Mouse (Mus musculus) hindbrain, embryonic 11.5 days (tissue): ENCODE data around the gene A730049H05Rik. TPM values are rescaled to one million over a fixed set of nuclear protein-coding genes. Genes with fewer than 3 reads are reported as not detected.

Experiments
- ATAC-seq: fragments of 200-750 bp; cut with Nextera tagmentation; 2 replicates; pipeline ENCODE4 v1.8.0; 2017; ENCODE audit warnings: mild to moderate bottlenecking, moderate TSS enrichment, moderate library complexity; ENCODE audit not compliant: low FRiP score
- DNase-seq: peaks from one replicate; pipeline ENCODE4 v3.0.0-alpha.2; 2015; ENCODE audit warnings: low spot score
- H3K27ac ChIP-seq: fragments of 300-500 bp; sonication (generic); 2 replicates; pipeline ENCODE4 v1.5.1; 2014; ENCODE audit warnings: mild to moderate bottlenecking, low read depth, low read length
- H3K27me3 ChIP-seq: fragments of 300-500 bp; sonication (generic); 2 replicates; pipeline ENCODE4 v1.6.1; 2014; ENCODE audit warnings: mild to moderate bottlenecking, low read length, moderate library complexity, mixed read lengths; ENCODE audit not compliant: control insufficient read depth, insufficient read depth
- H3K36me3 ChIP-seq: fragments of 300-500 bp; sonication (generic); 2 replicates; pipeline ENCODE4 v1.6.1; 2014; ENCODE audit warnings: mild to moderate bottlenecking, low read length, moderate library complexity, mixed read lengths; ENCODE audit not compliant: control insufficient read depth, insufficient read depth
- H3K4me1 ChIP-seq: fragments of 300-500 bp; sonication (generic); replicated peaks from 2 replicates; pipeline ENCODE4 v1.6.1; 2014; ENCODE audit warnings: low read length, mixed read lengths; ENCODE audit not compliant: control insufficient read depth, insufficient read depth
- H3K4me2 ChIP-seq: fragments of 300-500 bp; sonication (generic); replicated peaks from 2 replicates; pipeline ENCODE4 v1.6.1; 2014; ENCODE audit warnings: mild to moderate bottlenecking, low read depth, low read length
- H3K4me3 ChIP-seq: fragments of 300-500 bp; sonication (generic); 2 replicates; pipeline ENCODE4 v1.5.1; 2014; ENCODE audit warnings: low read depth, low read length
- H3K9ac ChIP-seq: fragments of 300-500 bp; sonication (generic); 2 replicates; pipeline ENCODE4 v1.6.1; 2014; ENCODE audit warnings: low read depth, low read length
- H3K9me3 ChIP-seq: fragments of 300-500 bp; sonication (generic); 2 replicates; pipeline ENCODE4 v1.6.1; 2016; ENCODE audit warnings: low read length; ENCODE audit not compliant: control insufficient read depth
- WGBS: fragments of 180-500 bp; shearing (Covaris S2); extraction: QIAGEN DNeasy Blood & Tissue Kit; methylation state at CpG from one replicate; pipeline ENCODE4 v1.1.7; 2014; 5-methylcytosine and 5-hydroxymethylcytosine counted together
- polyA plus RNA-seq: library from polyadenylated mRNA; unstranded; fragments of >200 nt; fragmentation: Nextera tagmentation; extraction: Ambion mirVana; gene quantifications from 2 replicates; pipeline ENCODE4 v1.2.1, GENCODE M21; 2014

The A730049H05Rik gene
- polyA plus RNA-seq, 1 experiment from 2014 or later, result 0.25 TPM

GRCm38 (mm10) chr6:92862599-92862998 is 46.3 kb downstream of the A730049H05Rik start:
- ATAC-seq, result no peak
- no peaks in the 10 kb centered on the region for H3K4me1 ChIP-seq
- no peak overlapping the region for H3K9ac ChIP-seq
- no peaks in the 10 kb centered on the region for H3K9me3 ChIP-seq
- no peak overlapping the region for H3K4me3 ChIP-seq
- no peaks in the 10 kb centered on the region for H3K36me3 ChIP-seq
- no peak for DNase-seq
- H3K27ac ChIP-seq, result no peak overlapping the region
- no peak overlapping the region for H3K4me2 ChIP-seq
- H3K27me3 ChIP-seq, result no peaks in the 10 kb centered on the region
- 83% methylated on average over 9 of the region's 9 CpGs for WGBS

GRCm38 (mm10) chr6:92869089-92869581 is 52.9 kb downstream of the A730049H05Rik start, which contains the start of gene Gm15737:
Gm15737 (plus strand) TSS chr6:92869357.
- no peaks in the 10 kb centered on the region for H3K27me3 ChIP-seq
- DNase-seq (no peak), ATAC-seq (no peak)
- H3K4me3 ChIP-seq, result no peak within 1 kb of the TSS
- no peak within 1 kb of the TSS for H3K27ac ChIP-seq
- no peaks in the 10 kb centered on the region for H3K36me3 ChIP-seq
- H3K9me3 ChIP-seq, result no peaks in the 10 kb centered on the region
- 60% methylated on average over 4 of the region's 4 CpGs for WGBS
- no peak within 1 kb of the TSS for H3K9ac ChIP-seq
- no peaks in the 10 kb centered on the region for H3K4me1 ChIP-seq
- no peak within 1 kb of the TSS for H3K4me2 ChIP-seq

GRCm38 (mm10) chr6:92869582-92870219 is 53.4 kb downstream of the A730049H05Rik start:
- ATAC-seq, result peak; percentile 22; the same call in 1 of the 2 replicates
- Histone ChIP-seq H3K27ac (no peak overlapping the region), H3K36me3 (no peaks in the 10 kb centered on the region), H3K4me1 (no peaks in the 10 kb centered on the region), H3K4me2 (no peak overlapping the region), H3K27me3 (no peaks in the 10 kb centered on the region), H3K9me3 (no peaks in the 10 kb centered on the region), H3K4me3 (no peak overlapping the region), H3K9ac (no peak overlapping the region)
- 52% methylated on average over 16 of the region's 16 CpGs for WGBS
- DNase-seq, result peak; percentile 37

GRCm38 (mm10) chr6:92871813-92872212 is 55.5 kb downstream of the A730049H05Rik start:
- Histone ChIP-seq H3K4me2 (no peak overlapping the region), H3K4me3 (no peak overlapping the region), H3K9ac (no peak overlapping the region), H3K27ac (no peak overlapping the region), H3K36me3 (no peaks in the 10 kb centered on the region), H3K9me3 (no peaks in the 10 kb centered on the region), H3K27me3 (no peaks in the 10 kb centered on the region), H3K4me1 (no peaks in the 10 kb centered on the region)
- no peak for ATAC-seq
- DNase-seq, result no peak
- WGBS, result 60% methylated on average over 4 of the region's 4 CpGs

- 94% methylated on average over 10 of the region's 10 CpGs for WGBS
- Histone ChIP-seq H3K27ac (no peak overlapping the region), H3K36me3 (no peaks in the 10 kb centered on the region), H3K9ac (no peak overlapping the region), H3K27me3 (no peaks in the 10 kb centered on the region), H3K9me3 (no peaks in the 10 kb centered on the region), H3K4me3 (no peak overlapping the region), H3K4me2 (no peak overlapping the region), H3K4me1 (no peaks in the 10 kb centered on the region)
- no peak for DNase-seq
- no peak for ATAC-seq
Measured at GRCm38 (mm10) chr6:92872766-92873165, 56.5 kb downstream of the A730049H05Rik start.

- 70% methylated on average over 5 of the region's 5 CpGs for WGBS
- no peak overlapping the region for H3K4me2 ChIP-seq
- no peak for DNase-seq
Measured at GRCm38 (mm10) chr6:92874854-92875253, 58.6 kb downstream of the A730049H05Rik start.

GRCm38 (mm10) chr6:92875340-92875739 is 59.1 kb downstream of the A730049H05Rik start:
- DNase-seq, result no peak
- Histone ChIP-seq H3K27me3 (no peaks in the 10 kb centered on the region), H3K4me2 (no peak overlapping the region), H3K9me3 (no peaks in the 10 kb centered on the region), H3K4me1 (no peaks in the 10 kb centered on the region), H3K4me3 (no peak overlapping the region), H3K9ac (no peak overlapping the region), H3K27ac (no peak overlapping the region), H3K36me3 (no peaks in the 10 kb centered on the region)
- 95% methylated on average over 2 of the region's 2 CpGs for WGBS
- ATAC-seq, result no peak

More at GRCm38 (mm10) chr6:92874854-92875253, 58.6 kb downstream of the A730049H05Rik start:
- ATAC-seq, result no peak
- H3K36me3 ChIP-seq, result no peaks in the 10 kb centered on the region
- no peak overlapping the region for H3K9ac ChIP-seq
- no peaks in the 10 kb centered on the region for H3K9me3 ChIP-seq
- no peak overlapping the region for H3K4me3 ChIP-seq
- no peak overlapping the region for H3K27ac ChIP-seq
- H3K4me1 ChIP-seq, result no peaks in the 10 kb centered on the region
- H3K27me3 ChIP-seq, result no peaks in the 10 kb centered on the region

GRCm38 (mm10) chr6:92876121-92876520 is 59.8 kb downstream of the A730049H05Rik start:
- H3K36me3 ChIP-seq, result no peaks in the 10 kb centered on the region
- no peak overlapping the region for H3K4me2 ChIP-seq
- H3K9me3 ChIP-seq, result no peaks in the 10 kb centered on the region
- 85% methylated on average over 5 of the region's 5 CpGs for WGBS
- H3K4me1 ChIP-seq, result no peaks in the 10 kb centered on the region
- H3K9ac ChIP-seq, result no peak overlapping the region
- no peak overlapping the region for H3K27ac ChIP-seq
- no peak for DNase-seq
- ATAC-seq, result no peak
- no peaks in the 10 kb centered on the region for H3K27me3 ChIP-seq
- H3K4me3 ChIP-seq, result no peak overlapping the region

- 90% methylated on average over 4 of the region's 4 CpGs for WGBS
Measured at GRCm38 (mm10) chr6:92877236-92877635, 61.0 kb downstream of the A730049H05Rik start.

More at GRCm38 (mm10) chr6:92877236-92877635, 61.0 kb downstream of the A730049H05Rik start:
- Histone ChIP-seq H3K36me3 (no peaks in the 10 kb centered on the region), H3K4me1 (no peaks in the 10 kb centered on the region), H3K9me3 (no peaks in the 10 kb centered on the region), H3K9ac (no peak overlapping the region), H3K27me3 (no peaks in the 10 kb centered on the region), H3K4me2 (no peak overlapping the region), H3K4me3 (no peak overlapping the region), H3K27ac (no peak overlapping the region)
- ATAC-seq (no peak), DNase-seq (no peak)
